Mouse (Mus musculus): ENCODE measurements around the gene Dars. TPM values are rescaled to one million over a fixed set of nuclear protein-coding genes. Genes with fewer than 3 reads are reported as not detected.

The Dars gene
- 50.1 to 57.3 TPM (median 53.9 TPM) in 4 replicates for total RNA-seq (2023; ENCODE audit: inconsistent age)

DNA sequence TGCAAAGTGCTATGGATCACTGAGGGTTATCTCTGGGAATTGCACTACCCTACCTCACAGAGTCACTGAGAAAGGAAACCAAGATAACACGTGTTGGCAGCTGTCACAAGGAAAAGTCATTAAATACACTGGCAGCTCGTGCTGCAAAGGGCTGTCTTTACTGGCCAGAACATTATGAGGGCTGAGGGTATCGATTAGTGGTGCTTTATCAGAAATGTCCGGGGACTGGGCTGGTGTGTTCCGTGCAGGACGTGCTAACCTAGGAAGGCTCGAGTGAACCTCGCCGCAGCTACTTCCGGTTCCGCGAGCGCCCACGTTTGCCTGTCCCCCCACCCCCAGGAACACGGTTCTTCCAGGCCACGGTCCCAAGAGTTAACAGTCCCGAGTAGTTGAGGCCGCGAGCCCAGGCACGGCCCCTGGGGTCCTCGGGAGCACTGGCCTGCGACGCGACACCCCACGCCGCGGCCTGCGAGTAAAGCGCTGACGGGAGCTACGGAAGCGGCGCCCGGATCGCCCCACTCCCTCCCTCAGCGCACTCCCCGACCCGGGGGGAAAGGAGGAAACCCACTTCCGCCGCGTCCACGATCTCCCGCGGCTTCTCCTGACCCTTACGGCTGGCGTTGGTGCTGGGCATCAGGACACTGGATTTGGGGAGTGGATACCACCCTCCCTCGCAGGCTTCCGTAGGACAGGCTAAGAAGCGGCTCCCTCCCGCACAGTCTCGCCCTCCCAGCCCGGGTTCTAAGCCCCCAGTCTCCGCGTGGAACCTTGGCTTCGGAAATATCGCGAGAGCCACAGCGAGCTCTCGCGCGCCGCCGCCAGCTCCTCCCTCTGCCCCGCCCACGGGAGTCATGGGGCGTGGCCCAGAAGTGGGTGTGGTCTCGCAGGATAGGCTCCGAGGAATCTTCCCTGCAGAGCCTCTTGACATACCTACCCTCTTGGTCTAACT, at the start of gene Dars:
TSS of gene Dars (minus strand) at position 785 of the 949 bp plus-strand sequence.

DNA sequence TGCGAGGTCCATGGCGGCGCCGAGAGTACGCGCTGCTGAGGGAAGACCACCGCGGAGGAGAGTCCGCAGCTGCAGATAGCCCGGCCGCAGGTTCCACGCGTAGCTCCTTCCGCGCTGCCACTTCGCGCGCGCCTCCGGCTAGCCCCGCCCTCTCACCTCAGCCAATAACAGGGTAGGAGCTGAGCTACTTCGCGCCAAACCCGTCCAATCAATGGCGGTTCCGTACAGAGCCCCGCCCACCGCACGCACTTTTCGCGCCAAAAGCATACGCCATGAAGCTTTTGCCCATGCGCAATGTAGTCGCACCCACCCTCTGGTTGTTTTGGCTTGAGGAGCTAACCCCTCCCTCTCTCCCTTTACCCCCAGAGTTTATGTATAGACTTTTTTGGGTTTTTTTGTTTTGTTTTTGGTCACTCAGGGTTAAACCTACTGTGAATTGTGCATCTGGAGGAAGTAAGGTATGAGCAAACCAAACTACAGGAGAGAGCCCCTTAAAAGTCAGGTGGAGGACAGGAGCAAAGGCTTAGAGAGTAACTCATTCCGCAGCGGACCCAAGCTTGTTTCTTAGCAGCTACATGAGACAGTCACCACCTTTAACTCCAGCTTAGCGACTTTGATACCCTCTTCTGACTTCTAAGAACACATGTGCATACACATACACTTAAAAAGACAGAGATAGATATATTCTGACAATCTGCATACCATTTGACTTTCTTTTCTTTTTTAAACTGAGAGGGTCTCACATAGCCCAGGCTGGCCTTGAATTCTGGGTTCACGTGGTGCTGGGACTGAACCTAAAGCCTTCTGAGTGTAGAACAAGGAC, 57.4 kb downstream of the Dars start, which contains the start of gene Mcm6:
TSS of gene Mcm6 (minus strand) at position 111 of the 823 bp plus-strand sequence.

DNA sequence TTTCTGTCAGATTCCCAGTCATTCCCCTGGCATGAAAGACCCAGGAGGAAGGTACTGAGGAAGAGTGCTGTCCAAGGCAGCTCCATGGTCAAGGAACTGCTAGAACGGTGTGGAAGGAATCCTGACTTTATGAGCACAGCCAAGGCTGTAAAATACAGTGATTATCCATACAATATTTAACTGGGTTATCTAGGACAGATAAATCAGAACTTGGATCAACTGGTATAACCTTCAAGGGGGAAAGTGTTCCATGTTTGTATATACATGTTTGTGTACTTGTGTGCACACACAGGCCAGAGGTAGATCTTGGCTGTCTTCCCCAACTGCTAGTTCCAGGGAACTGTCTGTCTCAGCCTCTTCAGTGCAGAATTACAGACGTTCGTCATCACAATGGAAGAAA, 89.0 kb downstream of the Dars start, which contains the start of gene Lct:
TSS of gene Lct (minus strand) at position 101 of the 400 bp plus-strand sequence.

Other genes with a start within 250 kb of the Dars start
- 70.9 to 78.2 TPM (median 75.4 TPM) in 4 replicates for gene Ubxn4, start 173.4 kb downstream of the Dars start, total RNA-seq (2023; ENCODE audit: inconsistent age)
- gene Lct, start 89.0 kb downstream of the Dars start, total RNA-seq (2023; ENCODE audit: inconsistent age), result 0.19 to 0.36 TPM (median 0.28 TPM) in 4 replicates
- gene Mcm6, start 57.7 kb downstream of the Dars start, total RNA-seq (2023; ENCODE audit: inconsistent age), result 34.1 to 44.7 TPM (median 40.5 TPM) in 4 replicates
- gene Cxcr4, start 174.9 kb upstream of the Dars start, total RNA-seq (2023; ENCODE audit: inconsistent age), result 658 to 770 TPM (median 670 TPM) in 4 replicates

All from B cell, adult (primary cell).